Mouse (Mus musculus) neural tube, embryonic 15.5 days (tissue): ENCODE measurements around the gene 2900026A02Rik. TPM values are rescaled to one million over a fixed set of nuclear protein-coding genes. Genes with fewer than 3 reads are reported as not detected.

ENCODE experiments used
- ATAC-seq: fragments of 200-750 bp; cut with Nextera tagmentation; 2 replicates; pipeline ENCODE4 v1.8.0; 2017; ENCODE audit warnings: mild to moderate bottlenecking, moderate TSS enrichment, moderate library complexity; ENCODE audit not compliant: low FRiP score
- H3K27ac ChIP-seq: fragments of 300-500 bp; sonication (generic); replicated peaks from 2 replicates; pipeline ENCODE4 v1.5.1; 2015; ENCODE audit warnings: mild to moderate bottlenecking, inconsistent platforms
- H3K27me3 ChIP-seq: fragments of 300-500 bp; sonication (generic); replicated peaks from 2 replicates; pipeline ENCODE4 v1.6.1; 2015; ENCODE audit warnings: inconsistent platforms
- H3K36me3 ChIP-seq: fragments of 300-500 bp; sonication (generic); 2 replicates; pipeline ENCODE4 v1.6.1; 2015; ENCODE audit warnings: inconsistent platforms
- H3K4me1 ChIP-seq: fragments of 300-500 bp; sonication (generic); 2 replicates; pipeline ENCODE4 v1.6.1; 2015; ENCODE audit warnings: inconsistent platforms
- H3K4me2 ChIP-seq: fragments of 300-500 bp; sonication (generic); 2 replicates; pipeline ENCODE4 v1.6.1; 2015; ENCODE audit warnings: inconsistent platforms, mild to moderate bottlenecking, moderate library complexity
- H3K4me3 ChIP-seq: fragments of 300-500 bp; sonication (generic); replicated peaks from 2 replicates; pipeline ENCODE4 v1.5.1; 2015; ENCODE audit warnings: mild to moderate bottlenecking, inconsistent platforms
- H3K9ac ChIP-seq: fragments of 300-500 bp; sonication (generic); replicated peaks from 2 replicates; pipeline ENCODE4 v1.6.1; 2015; ENCODE audit warnings: mild to moderate bottlenecking, inconsistent platforms
- H3K9me3 ChIP-seq: fragments of 300-500 bp; sonication (generic); replicated peaks from 2 replicates; pipeline ENCODE4 v1.6.1; 2016; ENCODE audit warnings: inconsistent platforms
- WGBS: fragments of 180-500 bp; shearing (Covaris S2); methylation state at CpG from one replicate; pipeline ENCODE4 v1.1.7; 2015; ENCODE audit warnings: mixed read lengths; 5-methylcytosine and 5-hydroxymethylcytosine counted together
- polyA plus RNA-seq: library from polyadenylated mRNA; unstranded; fragments of >200 nt; fragmentation: Nextera tagmentation; extraction: Ambion mirVana; gene quantifications from 2 replicates; pipeline ENCODE4 v1.2.1, GENCODE M21; 2015

Gene 2900026A02Rik
- polyA plus RNA-seq, 1 experiment from 2014 or later, result 3.0 TPM

DNA sequence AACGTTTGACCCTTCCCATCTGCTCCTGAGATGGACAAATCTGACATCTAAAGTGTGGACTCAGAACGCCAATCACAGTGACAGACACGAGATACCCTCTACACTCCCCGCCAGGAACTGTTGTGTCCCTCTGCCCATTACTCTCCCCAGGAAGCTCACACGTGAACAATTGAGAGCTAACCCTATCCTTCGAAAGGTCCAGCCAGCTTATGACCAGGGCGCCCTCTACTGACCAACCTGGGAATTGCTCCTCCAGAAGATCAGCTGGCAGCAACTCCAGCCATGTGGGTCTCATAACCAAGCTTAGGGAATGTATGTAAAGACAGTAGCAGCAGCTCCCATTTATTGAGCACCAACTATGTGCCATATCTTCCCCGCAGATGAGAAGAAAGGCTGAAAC lies 65.9 kb downstream of the 2900026A02Rik start:
- H3K4me1 ChIP-seq, result peaks cover 27% of the 10 kb centered on the region
- no peak overlapping the region for H3K9ac ChIP-seq
- ATAC-seq, result no peak
- no peaks in the 10 kb centered on the region for H3K9me3 ChIP-seq
- WGBS, result 5% methylated on average over 8 of the region's 8 CpGs
- H3K36me3 ChIP-seq, result no peaks in the 10 kb centered on the region
- no peak overlapping the region for H3K27ac ChIP-seq
- H3K4me2 ChIP-seq, result no peak overlapping the region
- H3K27me3 ChIP-seq, result no peaks in the 10 kb centered on the region
- H3K4me3 ChIP-seq, result no peak overlapping the region

DNA sequence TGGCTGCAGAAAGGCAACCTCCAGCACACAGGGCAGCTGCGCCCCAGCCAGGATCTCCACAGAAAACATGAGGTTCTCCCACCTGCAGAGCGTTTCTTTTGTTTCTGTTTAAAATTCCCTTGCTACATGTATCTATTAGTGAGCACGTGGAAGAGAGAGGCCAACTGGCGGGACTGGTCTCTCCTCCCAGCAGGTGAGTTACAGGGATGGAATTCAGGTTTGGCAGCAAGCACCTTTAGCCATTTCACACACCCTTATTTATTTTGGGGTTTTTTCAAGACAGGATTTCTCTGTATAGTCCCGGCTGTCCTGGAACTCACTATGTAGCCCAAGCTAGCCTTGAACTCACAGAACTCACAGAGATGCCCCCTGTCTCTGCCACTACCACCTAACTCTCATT lies 66.6 kb downstream of the 2900026A02Rik start:
- Histone ChIP-seq H3K4me2 (no peak overlapping the region), H3K4me1 (peaks cover 24% of the 10 kb centered on the region), H3K36me3 (no peaks in the 10 kb centered on the region), H3K27me3 (no peaks in the 10 kb centered on the region), H3K4me3 (no peak overlapping the region), H3K9me3 (no peaks in the 10 kb centered on the region), H3K27ac (no peak overlapping the region), H3K9ac (no peak overlapping the region)
- WGBS, result 78% methylated on average over 5 of the region's 5 CpGs
- ATAC-seq, result no peak

DNA sequence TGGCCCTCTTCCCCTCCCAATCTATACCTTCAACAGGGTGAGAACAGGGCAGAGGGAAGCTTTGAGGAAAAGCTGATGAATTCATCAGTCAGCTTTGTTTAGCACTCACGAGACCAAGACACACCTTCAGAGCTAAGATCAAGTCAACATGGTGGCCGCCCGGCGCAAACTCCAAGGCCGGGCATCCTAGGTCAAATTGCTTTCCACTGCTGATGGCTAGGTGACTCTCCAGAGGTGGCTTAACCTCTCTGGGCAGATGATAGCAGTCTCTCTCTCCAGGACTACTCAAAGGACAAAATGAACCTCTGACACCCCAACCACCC lies 67.6 kb downstream of the 2900026A02Rik start:
- Histone ChIP-seq H3K9me3 (no peaks in the 10 kb centered on the region), H3K36me3 (no peaks in the 10 kb centered on the region), H3K4me2 (no peak overlapping the region), H3K27me3 (no peaks in the 10 kb centered on the region), H3K4me3 (no peak overlapping the region), H3K27ac (0 out of 2 replicates have a peak overlapping the region, but pooled peaks have one; percentile 28), H3K9ac (no peak overlapping the region), H3K4me1 (peaks cover 28% of the 10 kb centered on the region)
- WGBS, result 91% methylated on average over 5 of the region's 5 CpGs
- ATAC-seq, result no peak

DNA sequence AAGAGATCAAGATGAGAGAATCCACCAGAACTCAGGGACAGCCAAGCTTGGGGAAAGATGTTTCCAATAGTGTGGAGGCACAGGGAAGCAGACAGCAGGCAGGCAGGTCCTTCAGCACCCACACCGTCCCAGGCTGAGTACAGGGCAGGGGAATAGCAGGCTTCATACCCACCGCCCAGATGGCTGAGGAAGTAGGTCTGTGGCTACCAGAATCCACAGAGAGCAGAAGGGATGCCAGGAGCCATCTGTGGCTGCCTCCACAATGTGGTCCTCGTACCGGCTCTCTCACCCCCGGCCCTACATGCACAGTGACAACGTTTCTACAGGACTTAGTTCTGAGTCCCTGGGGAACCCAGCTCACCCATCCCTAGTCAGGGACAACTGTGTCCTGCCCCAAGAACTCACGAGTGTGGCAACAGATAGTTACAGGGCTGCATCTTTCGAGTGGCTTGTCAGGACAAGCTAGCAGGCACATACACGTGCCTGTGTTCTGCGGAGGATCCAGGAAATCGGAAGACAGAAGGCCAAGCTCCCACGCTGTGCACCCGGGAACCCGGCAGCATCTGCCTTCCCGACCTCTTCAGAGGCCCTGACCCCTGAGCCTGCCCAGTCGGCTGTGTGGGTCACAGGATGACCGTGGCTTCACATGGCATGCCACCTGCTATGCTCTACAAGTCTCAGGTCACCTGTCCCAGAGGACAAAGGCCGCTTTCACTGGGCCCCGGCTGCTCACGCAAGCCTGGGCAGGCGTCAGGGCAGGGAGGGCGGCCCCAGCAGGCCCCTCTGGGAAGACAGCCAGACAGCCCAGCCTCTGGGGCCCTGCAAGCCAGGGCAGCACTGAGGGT lies 68.2 kb downstream of the 2900026A02Rik start:
- no peak for ATAC-seq
- no peak overlapping the region for H3K4me3 ChIP-seq
- H3K36me3 ChIP-seq, result no peaks in the 10 kb centered on the region
- H3K4me1 ChIP-seq, result peaks cover 23% of the 10 kb centered on the region
- peak overlapping the region; percentile 28; the same call in 1 of the 2 replicates for H3K27ac ChIP-seq
- H3K27me3 ChIP-seq, result no peaks in the 10 kb centered on the region
- H3K4me2 ChIP-seq, result no peak overlapping the region
- no peaks in the 10 kb centered on the region for H3K9me3 ChIP-seq
- H3K9ac ChIP-seq, result no peak overlapping the region
- WGBS, result 53% methylated on average over 22 of the region's 22 CpGs

DNA sequence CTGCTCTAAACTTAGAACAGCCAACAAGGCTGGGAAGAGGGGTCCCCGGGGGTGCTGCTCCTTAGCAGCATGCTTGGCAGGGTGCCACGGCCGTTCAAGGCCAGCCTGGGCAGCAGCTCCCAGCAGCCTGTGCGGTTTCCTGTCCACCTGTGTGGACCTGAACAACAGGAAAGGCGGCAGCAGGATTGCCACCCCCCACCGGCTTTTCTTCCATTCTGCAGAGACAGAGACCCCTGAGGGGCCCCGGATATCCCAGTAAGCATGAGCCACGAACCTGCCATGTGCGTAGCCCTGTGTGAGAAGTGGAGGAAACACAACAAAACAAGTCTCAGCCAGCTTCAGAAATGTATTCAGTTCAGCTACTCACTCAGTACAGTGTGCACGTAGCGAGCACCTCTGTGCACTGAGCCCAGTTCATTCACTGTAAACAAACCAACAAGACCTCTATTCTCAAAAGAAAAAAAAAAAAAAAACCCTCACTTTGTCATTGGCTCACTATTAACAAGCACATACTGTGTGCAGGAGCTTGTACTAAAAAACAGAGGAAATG lies 69.4 kb downstream of the 2900026A02Rik start:
- Histone ChIP-seq H3K36me3 (no peaks in the 10 kb centered on the region), H3K4me2 (no peak overlapping the region), H3K9me3 (no peaks in the 10 kb centered on the region), H3K9ac (no peak overlapping the region), H3K4me1 (peaks cover 22% of the 10 kb centered on the region), H3K27me3 (no peaks in the 10 kb centered on the region), H3K4me3 (no peak overlapping the region), H3K27ac (peak overlapping the region; percentile 64)
- ATAC-seq, result no peak
- 36% methylated on average over 11 of the region's 11 CpGs for WGBS

DNA sequence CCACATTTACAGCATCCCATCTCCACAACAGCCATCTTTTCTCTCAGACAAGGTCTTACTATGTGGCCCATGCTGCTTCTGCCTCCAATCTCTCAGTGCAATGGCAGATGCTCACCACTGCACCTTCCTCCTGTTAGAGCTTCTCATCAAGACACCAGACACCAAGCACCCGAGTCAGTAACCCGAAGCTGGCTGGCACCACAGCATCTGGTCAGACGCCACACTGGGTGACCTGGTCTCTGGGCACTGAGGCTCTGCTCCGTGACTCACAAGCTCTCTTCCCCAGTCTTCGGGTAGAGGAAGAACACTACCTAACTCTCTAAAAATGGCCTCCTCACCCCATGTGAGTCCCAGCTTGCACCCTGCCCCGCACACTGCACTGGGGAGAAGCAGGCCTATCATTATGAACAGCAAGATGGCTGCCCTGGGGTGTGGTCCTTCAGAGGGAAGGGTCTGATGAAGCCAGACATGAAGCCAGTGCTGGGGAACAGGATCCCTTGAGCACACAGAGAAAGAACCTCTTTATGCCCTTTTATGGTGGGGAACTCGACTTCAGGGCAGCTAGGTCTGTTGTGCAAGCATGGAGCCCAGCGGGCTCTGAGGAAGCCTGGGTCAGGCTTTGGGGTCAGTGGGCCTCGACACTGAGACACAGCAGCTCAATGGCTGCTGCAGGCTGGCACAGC lies 70.0 kb downstream of the 2900026A02Rik start:
- Histone ChIP-seq H3K9ac (no peak overlapping the region), H3K4me3 (no peak overlapping the region), H3K4me2 (no peak overlapping the region), H3K4me1 (peaks cover 22% of the 10 kb centered on the region), H3K27me3 (no peaks in the 10 kb centered on the region), H3K9me3 (no peaks in the 10 kb centered on the region), H3K27ac (peak overlapping the region; percentile 64), H3K36me3 (no peaks in the 10 kb centered on the region)
- no peak for ATAC-seq
- WGBS, result 66% methylated on average over 9 of the region's 9 CpGs

DNA sequence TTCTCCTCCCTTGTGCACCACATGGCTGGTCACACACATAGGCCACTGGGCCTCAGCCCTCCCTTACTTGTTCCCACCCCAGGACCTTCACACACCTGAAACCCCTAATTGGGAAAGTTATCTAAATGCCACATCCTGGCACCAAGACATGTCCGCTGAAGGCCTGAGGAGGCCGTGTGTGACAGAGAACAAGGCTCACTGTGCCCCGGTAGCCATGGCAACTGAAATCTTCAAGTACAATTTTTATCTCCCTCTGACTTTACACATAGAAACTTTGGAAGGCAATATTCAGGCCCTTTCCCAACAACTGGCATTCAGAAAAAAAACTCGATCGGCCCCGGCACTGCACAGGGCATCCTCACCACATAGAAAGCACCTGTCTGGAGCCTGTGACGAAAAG lies 72.0 kb downstream of the 2900026A02Rik start:
- H3K9me3 ChIP-seq, result no peaks in the 10 kb centered on the region
- no peaks in the 10 kb centered on the region for H3K27me3 ChIP-seq
- no peak overlapping the region for H3K4me2 ChIP-seq
- no peak overlapping the region for H3K4me3 ChIP-seq
- 73% methylated on average over 7 of the region's 7 CpGs for WGBS
- no peak for ATAC-seq
- H3K9ac ChIP-seq, result no peak overlapping the region
- H3K4me1 ChIP-seq, result peaks cover 31% of the 10 kb centered on the region
- H3K27ac ChIP-seq, result no peak overlapping the region
- H3K36me3 ChIP-seq, result no peaks in the 10 kb centered on the region

DNA sequence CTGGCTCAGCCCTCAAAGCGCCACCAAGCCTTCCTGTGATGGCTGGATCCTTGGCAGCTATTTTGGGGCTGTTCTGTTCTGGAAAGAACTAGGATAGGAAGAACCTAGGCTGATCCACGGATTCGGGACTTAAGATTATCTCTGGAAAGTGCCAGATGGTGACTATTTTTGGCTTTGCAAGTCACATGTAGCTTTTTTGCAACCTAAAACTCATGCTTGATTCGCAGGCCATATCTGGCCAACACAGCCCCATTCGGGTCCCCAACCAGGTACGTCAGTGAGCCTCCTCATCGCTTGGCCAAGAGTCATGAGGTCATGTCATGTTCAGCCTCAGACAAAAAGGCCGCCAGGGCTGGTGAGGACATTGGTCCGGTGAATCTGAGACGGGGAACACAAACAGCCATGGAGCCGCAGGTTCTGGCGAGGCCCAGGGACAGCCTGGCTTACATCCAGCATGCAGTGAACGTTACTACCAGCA lies 73.0 kb downstream of the 2900026A02Rik start:
- H3K27me3 ChIP-seq, result no peaks in the 10 kb centered on the region
- no peak overlapping the region for H3K27ac ChIP-seq
- H3K4me1 ChIP-seq, result peaks cover 26% of the 10 kb centered on the region
- H3K9me3 ChIP-seq, result no peaks in the 10 kb centered on the region
- no peak overlapping the region for H3K4me2 ChIP-seq
- H3K4me3 ChIP-seq, result no peak overlapping the region
- H3K9ac ChIP-seq, result no peak overlapping the region
- ATAC-seq, result no peak
- no peaks in the 10 kb centered on the region for H3K36me3 ChIP-seq
- 79% methylated on average over 13 of the region's 13 CpGs for WGBS

DNA sequence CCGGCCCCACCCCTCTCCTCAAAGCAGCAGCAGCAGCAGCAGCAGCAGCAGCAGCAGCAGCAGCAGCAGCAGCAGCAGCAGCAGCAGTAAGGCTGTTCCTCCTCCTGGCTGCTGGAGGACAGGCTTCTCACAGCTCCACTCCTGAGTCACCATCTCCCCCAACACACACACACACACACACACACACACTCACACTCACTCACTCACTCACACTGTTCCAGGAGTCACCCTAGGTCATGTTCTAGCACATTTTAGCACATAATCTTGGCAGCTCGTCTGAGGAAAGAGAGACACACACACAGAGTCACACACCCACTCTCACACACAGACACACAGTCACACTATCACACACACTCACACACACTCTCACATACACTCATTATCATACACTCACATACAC lies 74.4 kb downstream of the 2900026A02Rik start:
- Histone ChIP-seq H3K4me3 (no peak overlapping the region), H3K36me3 (no peaks in the 10 kb centered on the region), H3K4me2 (no peak overlapping the region), H3K9me3 (no peaks in the 10 kb centered on the region), H3K9ac (no peak overlapping the region), H3K27ac (no peak overlapping the region), H3K4me1 (peaks cover 35% of the 10 kb centered on the region), H3K27me3 (no peaks in the 10 kb centered on the region)
- no peak for ATAC-seq
- 69% methylated on average over 2 of the region's 2 CpGs for WGBS

DNA sequence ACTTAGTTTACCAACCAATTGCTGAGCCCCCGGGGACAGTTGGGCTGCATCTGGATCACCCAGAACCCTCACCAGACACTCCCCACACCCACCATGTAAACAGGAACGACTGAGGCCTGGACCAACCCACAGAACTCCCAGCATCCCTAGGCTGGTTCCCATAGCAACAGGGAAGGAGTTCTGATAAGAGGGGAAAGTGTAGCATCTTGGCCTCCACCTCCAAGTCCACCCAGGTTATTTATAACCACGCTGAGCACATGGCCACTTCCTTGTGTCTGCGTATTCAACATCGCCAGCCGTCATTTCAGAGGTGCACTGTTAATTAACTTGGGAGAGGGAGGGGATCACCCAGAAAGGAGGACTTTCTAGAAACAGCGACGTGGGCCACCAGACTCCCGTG lies 75.9 kb downstream of the 2900026A02Rik start:
- H3K4me2 ChIP-seq, result no peak overlapping the region
- H3K36me3 ChIP-seq, result no peaks in the 10 kb centered on the region
- WGBS, result 46% methylated on average over 9 of the region's 9 CpGs
- H3K27me3 ChIP-seq, result no peaks in the 10 kb centered on the region
- peaks cover 30% of the 10 kb centered on the region for H3K4me1 ChIP-seq
- no peak for ATAC-seq
- no peak overlapping the region for H3K9ac ChIP-seq
- no peak overlapping the region for H3K27ac ChIP-seq
- H3K9me3 ChIP-seq, result no peaks in the 10 kb centered on the region
- H3K4me3 ChIP-seq, result no peak overlapping the region

DNA sequence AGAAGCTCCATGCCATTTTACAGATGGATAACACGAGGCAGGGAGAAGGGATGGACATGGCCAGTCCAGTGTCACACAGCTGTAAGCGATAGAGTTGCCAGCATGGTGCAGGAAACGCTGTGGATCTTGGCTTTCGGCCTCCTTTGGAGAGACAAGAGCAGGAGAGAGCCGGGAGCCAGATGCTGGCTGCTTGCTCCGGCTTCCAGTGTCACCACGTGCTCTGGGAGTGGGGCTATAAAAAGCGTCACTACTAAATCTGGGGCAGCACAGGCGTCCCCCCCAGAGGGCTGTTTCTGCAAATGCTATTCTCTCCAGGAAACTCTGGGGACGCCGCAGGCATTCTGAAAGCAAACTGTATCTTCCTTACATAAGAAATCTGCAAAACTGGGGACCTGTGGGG lies 78.5 kb downstream of the 2900026A02Rik start:
- 28% methylated on average over 11 of the region's 11 CpGs for WGBS
- H3K4me2 ChIP-seq, result no peak overlapping the region
- H3K27ac ChIP-seq, result peak overlapping the region; percentile 48
- H3K4me3 ChIP-seq, result no peak overlapping the region
- no peaks in the 10 kb centered on the region for H3K9me3 ChIP-seq
- H3K36me3 ChIP-seq, result no peaks in the 10 kb centered on the region
- H3K9ac ChIP-seq, result no peak overlapping the region
- peaks cover 4% of the 10 kb centered on the region; the same call in 1 of the 2 replicates for H3K27me3 ChIP-seq
- H3K4me1 ChIP-seq, result peaks cover 43% of the 10 kb centered on the region
- peak; percentile 15; the same call in 1 of the 2 replicates for ATAC-seq

DNA sequence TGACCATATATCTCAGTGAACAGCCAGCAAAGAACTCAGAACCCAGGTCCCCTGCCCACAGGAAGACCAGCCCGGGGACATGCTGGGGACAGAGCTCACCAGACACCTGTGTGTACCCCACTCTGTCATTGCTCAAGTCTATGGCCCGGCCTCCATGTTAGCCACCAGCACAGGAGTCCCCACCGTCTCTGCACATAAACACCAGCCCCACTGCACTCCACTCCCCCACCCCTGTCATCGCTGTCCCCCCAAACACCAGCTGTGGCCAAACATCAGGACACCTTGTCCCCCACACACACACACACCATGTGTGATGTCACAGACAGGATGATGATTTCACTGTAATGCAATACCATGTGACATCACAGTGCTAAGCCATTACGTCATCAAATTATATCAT lies 79.0 kb downstream of the 2900026A02Rik start:
- Histone ChIP-seq H3K27ac (0 out of 2 replicates have a peak overlapping the region, but pooled peaks have one; percentile 48), H3K4me2 (no peak overlapping the region), H3K4me3 (no peak overlapping the region), H3K36me3 (no peaks in the 10 kb centered on the region), H3K4me1 (peaks cover 47% of the 10 kb centered on the region), H3K9me3 (no peaks in the 10 kb centered on the region), H3K9ac (no peak overlapping the region), H3K27me3 (peaks cover 9% of the 10 kb centered on the region; the same call in 1 of the 2 replicates)
- no peak for ATAC-seq
- WGBS, result 86% methylated on average over 5 of the region's 5 CpGs
